Mouse (Mus musculus) skeletal muscle tissue, adult 2 months (tissue): ENCODE data around the gene Prr19.
"Not testable (repeated sequence)": the region's sequence is repeated elsewhere in the genome, so short reads cannot be mapped to it uniquely, and the experiment has no call there.

Experiments used
- DNase-seq: peaks from one replicate; pipeline ENCODE4 v3.0.0-alpha.2; 2012; ENCODE audit warnings: low read depth, low spot score

Prr19 gene

DNA sequence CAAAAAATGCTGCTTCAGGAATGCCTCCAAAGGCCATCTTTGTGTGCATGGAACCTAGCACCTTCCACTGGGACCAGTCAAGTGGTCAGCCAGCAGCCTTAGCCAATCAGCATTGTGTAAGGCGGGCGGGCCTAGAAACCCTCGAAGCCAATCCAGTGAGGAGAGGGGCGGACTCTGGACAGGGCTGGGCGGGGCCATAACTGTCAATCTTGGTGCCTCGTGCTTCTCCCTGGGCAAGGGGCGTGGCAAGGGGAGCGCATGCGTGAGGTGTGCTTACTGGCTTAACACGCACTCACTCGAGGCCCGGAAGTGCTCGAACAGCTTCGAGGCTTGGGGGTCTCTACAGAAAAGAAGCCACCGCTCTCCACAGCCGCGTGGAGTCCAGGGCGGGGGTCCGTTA lies at the start of gene Prr19:
Gene Prr19, plus strand, starts transcription at position 349 of the 400 bp plus-strand sequence.
- no peak for DNase-seq

DNA sequence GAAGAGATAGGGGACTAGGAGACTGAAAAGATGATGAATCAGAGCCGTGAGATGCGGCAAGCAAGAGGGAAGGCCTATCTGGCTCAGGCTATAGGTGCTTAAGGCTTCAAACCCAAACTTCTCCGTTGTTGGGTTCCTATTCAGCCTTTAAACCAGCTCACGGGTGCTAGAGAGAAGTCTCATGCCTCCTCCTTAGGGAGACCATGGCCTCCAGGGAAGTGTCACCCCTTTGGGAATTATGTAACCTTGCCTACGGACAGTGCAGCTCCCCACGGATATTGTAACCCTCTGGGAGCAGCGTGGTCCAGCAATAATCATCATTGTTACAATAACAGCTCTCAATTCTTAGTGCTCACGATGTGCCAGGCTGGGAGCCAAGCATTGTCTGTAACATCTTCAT lies 49.4 kb upstream of the Prr19 start:
- no peak for DNase-seq

DNA sequence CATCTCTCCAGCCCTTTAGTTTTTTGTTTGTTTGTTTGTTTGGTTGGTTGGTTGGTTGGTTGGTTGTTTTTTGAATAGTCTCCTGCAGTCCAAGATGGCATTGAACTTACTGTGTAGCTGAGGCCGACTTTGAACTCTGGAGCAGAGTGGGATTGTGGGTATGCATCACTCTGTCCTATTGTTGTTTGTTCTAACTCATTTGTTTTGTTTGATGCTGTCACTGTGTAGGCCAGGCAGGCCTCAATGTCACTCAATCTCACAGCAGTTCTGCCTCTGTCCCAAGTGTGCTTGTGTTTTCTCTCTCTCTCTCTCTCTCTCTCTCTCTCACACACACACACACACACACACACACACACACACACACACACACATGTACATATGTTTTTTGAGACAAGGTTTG lies 39.3 kb upstream of the Prr19 start:
- DNase-seq: no peak

DNA sequence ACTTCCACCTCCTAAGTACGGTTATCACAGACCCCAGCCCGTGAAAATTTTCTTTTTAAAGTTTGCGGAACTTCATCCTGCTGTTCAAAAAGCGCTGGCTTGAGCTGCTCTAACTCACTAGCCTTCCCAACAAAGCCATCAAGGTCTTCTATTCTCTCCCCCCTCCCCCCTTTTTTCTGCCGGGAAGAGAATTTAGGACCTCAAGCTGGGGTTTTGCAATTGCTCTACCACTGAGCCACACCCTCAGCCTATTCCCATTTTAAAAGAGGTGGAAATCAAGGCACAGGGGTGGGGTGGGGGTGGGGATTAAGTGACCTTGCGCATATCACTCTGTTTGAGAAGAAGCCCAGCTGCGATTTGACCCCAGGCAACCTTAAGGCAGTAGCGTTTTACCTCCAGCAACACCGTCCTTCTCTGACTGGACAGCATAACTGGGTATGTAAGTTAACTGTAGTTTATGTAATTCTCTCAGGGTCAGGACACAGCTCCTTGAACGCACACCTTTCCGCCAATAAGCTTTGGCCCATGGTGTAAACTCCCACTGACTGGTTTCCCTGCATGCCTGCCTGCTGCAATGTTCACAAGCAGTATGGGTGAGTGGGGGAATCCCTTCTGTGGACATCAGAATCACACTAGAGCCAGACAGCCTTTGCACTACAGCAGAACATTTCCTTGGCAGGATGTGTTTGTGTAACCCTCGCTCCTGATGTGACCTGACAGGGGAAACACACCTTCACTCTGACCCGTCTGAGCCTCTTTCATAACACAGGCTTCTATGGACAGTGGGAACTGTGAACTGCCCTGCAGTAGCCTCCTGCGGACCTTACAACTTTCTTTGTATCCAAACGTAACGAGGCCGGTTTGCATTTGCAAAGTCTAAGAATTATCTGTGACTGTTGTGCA lies 37.0 kb upstream of the Prr19 start:
- no peak for DNase-seq

DNA sequence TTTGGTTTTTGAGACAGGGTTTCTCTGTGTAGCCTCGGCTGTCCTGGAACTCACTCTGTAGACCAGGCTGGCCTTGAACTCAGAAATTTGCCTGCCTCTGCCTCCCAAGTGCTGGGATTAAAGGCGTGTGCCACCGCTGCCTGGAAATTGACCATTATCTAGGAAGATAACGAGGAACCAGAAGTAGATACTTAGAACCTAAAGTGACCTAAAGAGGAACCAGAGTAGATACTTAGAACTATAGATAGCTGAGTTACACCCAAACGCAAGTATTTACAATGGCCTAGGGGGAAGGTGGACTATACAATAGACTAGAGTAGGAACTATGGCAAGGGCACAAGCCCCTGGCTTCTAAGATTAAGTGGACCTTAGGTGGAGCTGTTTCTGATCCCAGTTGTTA lies 35.5 kb upstream of the Prr19 start:
- DNase-seq: not testable (repeated sequence)

DNA sequence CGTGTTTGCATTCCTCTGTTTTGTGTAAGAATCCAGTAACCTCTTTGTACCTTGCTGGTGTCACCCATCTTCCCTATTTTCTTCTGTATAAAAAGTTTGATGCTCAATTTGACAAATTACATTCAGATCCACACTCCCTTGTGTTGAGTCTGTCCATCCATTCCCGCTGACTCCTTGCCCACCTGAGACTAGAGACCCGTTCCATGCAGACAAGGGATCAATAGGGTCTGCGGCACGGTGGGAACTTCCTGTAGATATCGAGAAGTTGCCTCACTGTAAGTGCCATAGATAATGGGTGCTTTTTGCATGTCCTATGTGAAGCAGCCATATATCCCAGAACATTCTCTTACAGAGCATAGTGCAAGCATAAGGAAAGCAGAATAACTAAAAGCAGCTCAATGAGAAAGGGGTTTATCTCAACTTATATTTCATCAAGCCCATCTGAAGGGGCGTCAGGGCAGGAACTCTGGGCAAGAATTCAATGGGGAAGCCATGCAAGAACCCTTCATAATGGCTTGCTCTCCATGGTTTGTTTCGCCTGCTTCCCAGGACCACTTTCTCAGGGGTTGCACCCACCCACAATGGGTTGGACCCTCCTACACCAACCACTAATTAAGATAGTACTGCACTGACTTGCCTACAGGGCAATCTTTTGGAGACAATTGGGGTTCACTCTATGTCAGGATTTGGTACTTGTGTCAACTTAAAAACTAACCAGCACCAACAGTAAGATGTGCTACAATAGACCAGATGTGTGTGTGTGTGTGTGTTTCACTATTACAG lies 34.8 kb upstream of the Prr19 start:
- no peak for DNase-seq

DNA sequence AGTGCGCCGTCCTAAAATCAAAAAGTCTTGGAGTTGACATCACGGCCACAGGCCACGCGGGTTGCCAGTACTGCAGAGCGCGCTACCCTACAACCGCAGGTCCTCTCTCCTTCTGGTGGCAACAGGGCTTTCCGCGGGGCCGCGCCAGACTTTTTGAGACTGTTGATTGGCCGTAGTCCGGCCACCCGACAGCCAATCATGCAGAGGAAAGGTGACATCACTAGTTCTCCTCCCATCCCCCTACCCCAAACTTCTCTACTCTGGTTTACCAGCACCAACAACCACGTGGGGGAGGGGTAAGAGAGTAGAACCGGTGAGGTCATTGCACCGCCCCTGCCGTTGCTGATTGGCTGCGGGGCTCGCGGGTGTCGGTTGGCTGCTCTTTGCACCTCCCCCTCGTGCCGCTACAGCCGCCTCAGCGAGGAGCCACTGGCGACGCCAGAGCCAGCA lies 33.9 kb upstream of the Prr19 start, which contains the start of gene Cic:
Gene Cic, plus strand, starts transcription at position 404 of the 450 bp plus-strand sequence.
- DNase-seq: peak; percentile 98

DNA sequence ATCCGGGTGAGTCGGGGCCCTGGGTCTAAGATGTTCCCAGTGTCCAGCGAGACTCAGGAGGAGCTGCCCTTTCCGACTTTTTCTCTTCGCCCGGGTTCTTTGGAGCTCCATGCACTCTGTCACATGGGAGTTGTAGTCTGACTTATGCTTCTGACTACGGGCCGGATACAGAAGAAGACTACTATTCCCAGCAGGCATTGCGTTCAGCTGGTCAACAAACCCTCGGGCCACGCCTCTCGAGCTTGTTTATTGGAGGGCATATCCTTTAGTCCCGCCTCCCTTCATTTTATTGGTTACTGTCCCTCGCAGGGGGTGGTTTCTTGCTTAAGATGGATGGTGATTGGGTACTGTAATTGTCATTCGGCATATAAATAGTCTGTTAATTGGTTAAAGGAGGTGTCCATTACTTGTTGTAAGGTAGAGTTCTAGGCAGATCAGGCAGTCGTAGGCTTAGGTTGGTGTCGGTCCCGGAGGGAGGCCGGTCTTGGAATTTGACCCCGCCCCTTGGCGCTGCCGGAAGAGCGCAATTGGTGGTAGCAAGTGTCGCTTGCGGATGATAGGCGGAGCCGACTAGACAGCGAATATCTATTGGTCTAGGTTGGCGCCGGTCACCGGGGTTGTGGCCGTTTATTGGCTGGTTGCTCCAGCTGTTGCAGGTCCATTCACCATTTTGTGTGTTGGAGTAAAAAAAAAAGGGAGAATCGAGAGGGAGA lies 33.3 kb upstream of the Prr19 start:
- DNase-seq: peak; percentile 100

DNA sequence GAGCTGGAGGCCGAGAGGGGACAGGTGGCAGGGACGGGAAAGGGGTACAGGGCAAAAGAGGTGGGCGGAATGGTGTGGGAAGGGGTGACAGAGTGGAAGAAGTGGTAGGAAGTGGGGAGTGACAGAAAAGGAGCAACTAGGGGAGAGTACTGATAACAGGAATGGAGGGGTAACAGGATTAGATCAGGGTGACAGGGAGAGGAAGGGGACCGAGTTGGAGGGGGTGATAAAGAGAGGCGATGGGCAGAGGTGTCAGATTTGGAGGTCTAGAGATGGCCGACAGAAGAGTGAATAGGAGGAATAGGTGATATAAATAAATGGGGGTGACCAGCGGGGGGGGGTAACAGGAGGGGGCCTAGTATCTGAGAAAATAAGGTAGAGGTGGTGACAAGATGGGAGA lies 32.6 kb upstream of the Prr19 start:
- DNase-seq: no peak

DNA sequence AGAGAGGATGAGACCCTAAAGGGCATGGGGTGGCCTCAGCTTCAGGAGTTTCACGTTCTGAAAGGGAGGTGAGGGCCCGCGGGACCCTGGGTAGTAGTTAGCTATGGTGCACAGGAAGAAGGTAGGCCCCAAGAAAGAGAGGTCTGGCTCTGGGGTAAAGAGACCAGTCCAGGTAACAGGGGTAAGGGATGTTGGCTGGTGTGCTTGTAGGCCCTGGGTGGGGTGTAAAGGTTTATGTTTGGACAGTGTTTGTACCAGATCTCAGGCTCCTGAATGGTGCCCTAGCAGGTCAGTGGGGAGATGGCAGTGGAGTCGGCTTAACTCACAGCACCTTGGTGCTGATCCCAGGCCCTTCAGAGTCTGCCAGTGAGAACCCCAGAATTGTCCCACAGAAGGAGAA lies 32.2 kb upstream of the Prr19 start:
- DNase-seq: no peak

DNA sequence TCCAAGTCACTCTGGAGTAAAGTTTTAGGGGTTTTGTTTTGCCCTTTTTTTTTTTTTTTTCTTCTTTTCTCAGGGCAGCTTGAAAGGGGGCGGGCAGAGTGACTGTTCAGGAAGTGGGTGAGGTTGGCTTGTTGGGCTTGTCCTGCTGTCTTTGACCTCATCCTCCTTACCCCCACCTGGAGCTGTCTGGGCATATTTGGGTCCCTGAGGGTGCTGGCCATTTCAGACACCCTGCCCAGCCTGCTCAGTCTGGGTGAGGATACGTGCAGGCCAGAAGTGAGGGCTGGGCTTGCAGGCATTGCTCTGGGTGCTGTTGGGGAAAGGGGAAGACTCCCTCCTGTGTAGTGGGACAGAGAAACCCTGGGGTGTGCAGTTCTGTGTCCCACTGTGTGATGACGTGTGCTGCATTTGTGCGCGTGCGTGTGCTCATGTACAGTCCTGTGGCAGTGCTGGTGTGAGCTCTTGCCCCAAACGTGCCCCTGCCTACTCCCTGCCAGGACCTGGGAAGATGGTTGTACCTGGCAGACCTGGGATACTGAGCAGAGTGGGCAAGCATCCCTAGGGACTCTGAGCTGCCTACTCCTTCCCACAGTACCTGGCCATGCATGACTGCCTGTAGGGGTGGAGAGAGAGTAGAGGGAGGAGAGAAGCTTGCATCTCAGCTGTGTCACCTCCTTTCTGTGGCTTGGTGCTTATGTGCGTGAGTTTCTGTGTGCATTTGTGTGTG lies 31.5 kb upstream of the Prr19 start:
- DNase-seq: no peak

DNA sequence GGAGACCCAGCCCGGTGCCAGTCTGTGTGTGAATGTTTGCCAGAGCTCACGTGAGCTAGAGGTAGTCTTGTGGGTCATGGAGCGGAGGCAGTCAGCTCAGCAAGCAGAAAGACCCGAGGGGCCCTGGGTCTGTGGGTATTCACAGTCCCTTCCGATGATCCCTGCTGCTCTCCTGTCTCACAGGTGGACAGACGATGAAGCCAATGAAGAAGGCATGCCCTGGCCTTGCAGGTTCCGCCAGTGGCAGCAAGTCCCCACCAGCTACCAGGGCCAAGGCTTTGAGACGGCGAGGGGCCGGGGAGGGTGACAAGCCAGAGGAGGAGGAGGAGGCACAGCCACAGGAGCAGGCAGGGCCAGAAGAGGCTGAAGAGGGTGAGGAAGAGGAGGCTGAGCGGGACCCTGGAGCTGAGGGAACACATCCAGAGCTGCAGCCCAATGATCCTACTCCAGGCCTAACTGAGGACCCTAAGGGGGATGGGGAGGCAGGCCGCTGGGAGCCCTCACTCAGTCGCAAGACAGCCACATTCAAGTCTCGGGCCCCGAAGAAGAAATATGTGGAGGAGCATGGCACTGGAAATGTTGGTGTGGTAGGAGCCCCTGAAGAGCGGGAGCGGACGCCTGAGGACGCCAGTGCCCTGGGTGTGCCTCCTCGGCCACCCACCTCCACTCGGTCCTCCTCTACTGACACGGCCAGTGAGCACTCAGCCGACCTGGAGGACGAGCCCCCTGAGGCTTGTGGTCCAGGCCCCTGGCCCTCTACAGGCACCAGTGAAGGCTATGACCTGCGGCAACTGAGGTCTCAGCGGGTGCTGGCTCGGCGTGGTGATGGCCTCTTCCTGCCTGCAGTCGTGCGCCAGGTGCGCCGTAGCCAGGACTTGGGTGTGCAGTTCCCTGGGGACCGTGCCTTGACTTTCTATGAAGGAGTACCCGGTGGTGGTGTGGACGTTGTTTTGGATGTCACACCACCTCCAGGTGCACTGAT lies 30.3 kb upstream of the Prr19 start:
- no peak for DNase-seq

DNA sequence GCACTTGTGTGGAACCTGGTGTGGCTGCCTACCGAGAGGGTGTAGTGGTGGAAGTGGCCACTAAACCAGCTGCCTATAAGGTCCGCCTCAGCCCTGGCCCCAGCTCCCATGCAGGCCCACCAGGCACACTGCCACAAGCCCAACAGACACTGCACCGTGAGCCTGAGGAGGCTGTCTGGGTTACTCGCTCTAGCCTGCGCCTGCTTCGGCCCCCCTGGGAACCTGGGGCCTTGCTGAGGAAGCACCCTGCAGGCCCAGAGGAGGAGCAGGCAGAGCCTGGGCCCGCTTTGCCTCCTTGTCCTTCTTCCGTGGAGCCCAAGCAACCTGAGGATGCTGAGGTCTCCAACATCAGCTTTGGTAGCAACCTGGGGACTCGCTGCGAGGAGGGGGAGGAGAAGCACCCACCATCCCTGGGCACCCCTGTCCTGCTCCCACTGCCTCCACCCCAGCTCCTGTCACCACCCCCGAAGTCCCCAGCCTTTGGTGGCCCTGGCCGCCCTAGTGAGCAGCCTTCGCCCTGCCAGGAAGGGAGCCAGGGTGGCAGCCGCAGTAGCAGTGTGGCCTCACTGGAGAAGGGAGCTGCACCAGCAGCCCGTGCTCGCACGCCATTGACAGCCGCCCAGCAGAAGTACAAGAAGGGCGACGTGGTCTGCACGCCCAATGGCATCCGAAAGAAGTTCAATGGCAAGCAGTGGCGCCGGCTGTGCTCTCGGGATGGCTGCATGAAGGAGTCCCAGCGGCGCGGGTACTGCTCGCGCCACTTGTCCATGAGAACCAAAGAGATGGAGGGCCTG lies 29.4 kb upstream of the Prr19 start:
- no peak for DNase-seq

DNA sequence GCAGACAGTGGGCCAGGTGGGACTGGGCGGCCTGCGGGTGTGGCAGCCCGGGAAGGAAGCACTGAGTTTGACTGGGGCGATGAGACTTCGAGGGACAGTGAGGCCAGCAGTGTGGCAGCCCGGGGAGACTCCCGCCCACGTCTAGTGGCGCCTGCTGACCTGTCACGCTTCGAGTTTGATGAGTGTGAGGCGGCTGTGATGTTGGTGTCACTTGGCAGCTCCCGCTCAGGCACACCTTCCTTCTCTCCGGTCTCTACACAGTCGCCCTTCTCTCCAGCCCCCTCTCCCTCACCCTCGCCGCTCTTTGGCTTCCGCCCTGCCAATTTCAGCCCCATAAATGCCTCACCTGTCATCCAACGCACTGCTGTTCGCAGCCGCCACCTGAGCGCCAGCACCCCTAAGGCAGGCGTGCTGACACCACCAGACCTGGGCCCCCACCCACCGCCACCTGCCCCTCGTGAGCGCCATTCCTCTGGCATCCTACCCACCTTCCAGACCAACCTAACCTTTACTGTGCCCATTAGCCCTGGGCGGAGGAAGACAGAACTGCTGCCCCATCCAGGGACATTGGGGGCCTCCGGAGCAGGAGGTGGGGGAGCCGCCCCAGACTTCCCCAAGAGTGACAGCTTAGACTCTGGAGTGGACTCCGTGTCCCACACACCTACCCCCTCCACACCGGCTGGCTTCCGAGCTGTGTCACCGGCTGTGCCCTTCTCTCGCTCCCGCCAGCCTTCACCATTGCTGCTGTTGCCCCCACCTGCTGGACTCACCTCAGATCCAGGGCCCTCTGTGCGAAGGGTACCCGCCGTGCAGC lies 28.6 kb upstream of the Prr19 start:
- DNase-seq: no peak

DNA sequence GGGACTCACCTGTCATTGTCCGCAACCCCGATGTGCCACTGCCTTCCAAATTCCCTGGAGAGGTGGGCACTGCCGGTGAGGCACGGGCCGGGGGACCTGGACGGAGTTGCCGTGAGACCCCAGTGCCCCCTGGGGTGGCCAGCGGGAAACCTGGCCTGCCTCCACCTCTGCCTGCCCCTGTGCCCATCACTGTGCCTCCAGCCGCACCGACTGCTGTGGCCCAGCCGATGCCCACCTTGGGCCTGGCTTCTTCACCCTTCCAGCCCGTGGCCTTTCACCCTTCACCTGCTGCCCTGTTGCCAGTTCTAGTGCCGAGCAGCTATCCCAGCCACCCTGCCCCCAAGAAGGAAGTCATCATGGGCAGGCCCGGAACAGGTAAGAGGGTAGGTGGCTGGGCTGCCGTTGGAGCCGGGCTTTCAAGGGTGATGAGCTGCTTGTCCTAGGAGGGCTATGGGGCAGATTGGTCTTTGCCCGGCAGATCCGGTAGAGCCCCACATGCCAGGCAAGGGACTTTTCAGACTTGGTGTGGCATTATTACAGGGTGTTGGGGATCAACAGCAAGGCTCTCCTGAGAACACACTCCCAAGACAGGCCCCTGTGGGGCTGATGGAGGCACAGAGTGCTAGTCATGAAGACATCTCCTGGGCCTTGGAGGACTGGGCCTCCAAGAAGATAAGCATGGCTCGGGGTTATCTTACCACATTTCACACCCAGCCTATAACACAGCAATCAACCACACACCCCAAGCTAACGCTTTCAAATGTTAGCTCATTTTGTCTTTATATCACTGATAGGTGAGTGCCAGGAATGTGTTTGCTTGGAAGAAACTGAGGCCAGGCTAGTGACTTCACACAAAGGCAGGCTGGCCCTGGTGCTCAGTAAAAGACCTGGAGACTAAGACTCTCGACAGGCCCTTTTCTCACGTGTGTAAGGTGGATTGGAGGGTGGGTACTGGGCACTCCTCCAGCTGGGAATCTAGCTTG lies 27.7 kb upstream of the Prr19 start:
- DNase-seq: no peak

DNA sequence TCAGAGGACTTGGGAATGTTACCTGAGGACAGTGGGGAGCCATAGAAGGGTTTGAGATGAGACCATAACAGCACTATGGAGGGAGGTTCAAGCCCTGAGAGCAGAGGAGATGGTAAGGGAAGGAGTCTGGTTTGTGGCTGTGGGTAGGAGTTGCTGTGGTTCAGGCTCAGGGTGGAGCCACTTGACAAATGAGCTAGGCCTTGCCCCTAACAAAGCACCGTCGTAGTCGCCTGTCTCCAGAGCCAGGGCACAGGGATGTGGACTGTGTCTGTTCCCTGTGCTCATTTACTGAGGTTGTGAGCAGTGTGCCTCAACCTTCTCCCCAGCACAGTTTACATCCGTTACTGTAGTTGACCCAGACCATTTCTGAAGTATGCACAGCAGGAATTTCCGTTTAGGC lies 26.6 kb upstream of the Prr19 start:
- DNase-seq: no peak

DNA sequence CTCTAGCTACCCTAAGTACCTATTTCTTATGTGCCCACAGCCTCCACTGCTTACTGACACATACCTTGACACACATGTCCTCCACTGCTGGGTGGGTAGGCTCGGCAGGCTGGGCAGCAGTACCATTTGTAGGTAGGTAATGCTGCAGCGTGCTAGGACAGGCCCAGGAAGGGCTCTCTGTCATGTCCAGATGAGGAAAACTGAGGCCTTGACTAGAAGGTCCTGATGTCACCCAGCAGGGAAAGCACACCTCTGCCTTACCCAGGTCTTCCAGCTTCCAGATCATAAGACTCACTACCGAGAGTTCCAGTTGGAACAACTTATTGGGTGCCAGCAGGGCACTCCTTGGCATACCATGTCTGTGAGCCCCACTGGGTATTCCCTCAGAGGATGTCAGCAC lies 26.2 kb upstream of the Prr19 start:
- DNase-seq: no peak
